Mouse (Mus musculus): ENCODE data around the gene Mapk11. TPM values are rescaled to one million over a fixed set of nuclear protein-coding genes. Genes with fewer than 3 reads are reported as not detected.

The Mapk11 gene
- polyA plus RNA-seq, 1 experiment from 2014 or later = 3.8 TPM

DNA sequence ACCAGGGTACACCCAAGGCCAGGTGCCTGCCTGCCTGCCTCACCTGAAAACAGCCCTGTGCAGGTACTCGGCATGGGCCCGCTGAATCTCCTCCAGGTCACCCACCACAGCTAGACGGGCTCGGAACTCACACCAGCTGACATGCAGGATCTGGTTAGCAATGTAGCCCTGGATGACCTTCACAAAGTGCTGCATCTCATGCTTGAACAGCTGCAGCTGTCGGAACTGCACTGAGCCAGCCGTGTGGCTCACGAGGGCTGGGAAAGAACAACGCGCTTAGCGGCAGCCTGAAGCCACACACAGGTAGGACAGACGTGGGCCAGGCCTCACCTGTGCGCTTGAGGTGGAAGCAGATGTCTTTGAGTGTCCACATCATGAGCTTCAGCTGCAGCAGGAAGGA, 48.6 kb downstream of the Mapk11 start:
- no peak for ATAC-seq (ENCODE audit: extremely low read depth, insufficient number of reproducible peaks, low FRiP score, low TSS enrichment)
- Histone ChIP-seq H3K27me3 (replicated peaks) (no peaks in the 10 kb centered on the region), H3K9me3 (no peaks in the 10 kb centered on the region), H3K27ac (replicated peaks) (no peak overlapping the region), H3K9ac (no peak overlapping the region), H3K4me2 (no peak overlapping the region), H3K4me3 (no peak overlapping the region), H3K4me1 (no peaks in the 10 kb centered on the region), H3K36me3 (peaks cover 100% of the 10 kb centered on the region)
- WGBS = 89% methylated on average over 12 of the region's 12 CpGs

DNA sequence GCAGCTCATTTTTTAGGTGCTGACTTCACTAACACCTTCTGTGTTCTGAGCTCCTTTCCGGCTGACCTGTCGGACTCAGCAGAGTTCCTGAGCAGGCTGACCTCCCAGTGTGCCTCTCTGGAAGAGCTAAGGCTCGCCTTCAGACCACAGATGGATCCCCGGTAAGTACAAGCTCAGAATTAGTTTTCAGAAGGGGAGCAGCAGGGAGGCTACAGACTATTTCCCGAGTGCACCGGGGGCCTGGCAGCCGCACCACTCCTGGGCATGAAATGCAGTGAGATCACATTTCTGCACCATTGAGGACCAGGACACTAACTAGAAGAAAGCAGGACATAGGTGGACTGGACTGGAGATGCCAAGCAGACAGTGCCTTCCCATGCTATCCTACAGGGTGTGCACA, 50.8 kb downstream of the Mapk11 start:
- Histone ChIP-seq H3K9me3 (no peaks in the 10 kb centered on the region), H3K27ac (replicated peaks) (no peak overlapping the region), H3K4me3 (no peak overlapping the region), H3K27me3 (replicated peaks) (no peaks in the 10 kb centered on the region), H3K4me1 (no peaks in the 10 kb centered on the region), H3K4me2 (no peak overlapping the region), H3K9ac (no peak overlapping the region), H3K36me3 (peaks cover 100% of the 10 kb centered on the region)
- WGBS = 89% methylated on average over 7 of the region's 7 CpGs
- no peak for ATAC-seq (ENCODE audit: extremely low read depth, insufficient number of reproducible peaks, low FRiP score, low TSS enrichment)

DNA sequence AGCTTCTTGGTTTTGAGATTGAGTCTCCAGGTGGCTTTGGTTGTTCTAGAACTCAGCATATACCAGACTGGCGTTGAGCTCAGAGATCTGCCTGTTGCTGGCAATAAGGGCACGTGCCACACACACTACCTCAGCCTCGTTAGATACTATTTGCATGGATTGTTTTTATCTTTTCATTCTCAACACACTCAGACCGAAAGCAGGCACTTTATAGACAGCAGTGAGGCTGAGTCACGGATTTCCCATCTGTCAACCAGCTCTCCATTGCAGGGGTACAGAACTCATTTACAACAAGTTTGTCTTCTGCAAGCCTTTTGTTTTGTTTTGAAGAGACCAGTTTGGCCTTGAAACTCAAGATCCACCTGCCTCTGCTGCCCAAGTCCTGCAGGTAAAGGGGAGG, 52.0 kb downstream of the Mapk11 start:
- Histone ChIP-seq H3K4me2 (no peak overlapping the region), H3K27ac (replicated peaks) (no peak overlapping the region), H3K4me3 (no peak overlapping the region), H3K9me3 (no peaks in the 10 kb centered on the region), H3K36me3 (peaks cover 100% of the 10 kb centered on the region), H3K9ac (no peak overlapping the region), H3K4me1 (no peaks in the 10 kb centered on the region), H3K27me3 (replicated peaks) (no peaks in the 10 kb centered on the region)
- no peak for ATAC-seq (ENCODE audit: extremely low read depth, insufficient number of reproducible peaks, low FRiP score, low TSS enrichment)
- WGBS = 87% methylated on average over 5 of the region's 5 CpGs

Small RNA genes within 50 kb of the gene (microRNA-seq; reads per million reads assigned to microRNA genes)
- gene Mir6958 (1.2 reads per million), gene Mir7118 (0.61 reads per million)

Other genes with a start within 250 kb of the Mapk11 start
- not detected in 2 replicates for gene Ttll8, start 195.2 kb downstream of the Mapk11 start, polyA plus RNA-seq (2015; fragmentation: Nextera tagmentation; extraction: Ambion mirVana)
- 0.05 TPM in 1 of 2 replicates, not detected in the other for gene Mlc1, start 170.6 kb downstream of the Mapk11 start, polyA plus RNA-seq (2015; fragmentation: Nextera tagmentation; extraction: Ambion mirVana)
- 62.8 and 67.4 TPM in 2 replicates for gene Mov10l1, start 166.7 kb downstream of the Mapk11 start, polyA plus RNA-seq (2015; fragmentation: Nextera tagmentation; extraction: Ambion mirVana)
- 1.6 and 2.1 TPM in 2 replicates for gene Panx2, start 89.9 kb downstream of the Mapk11 start, polyA plus RNA-seq (2015; fragmentation: Nextera tagmentation; extraction: Ambion mirVana)
- 52.4 and 52.7 TPM in 2 replicates for gene Trabd, start 74.5 kb downstream of the Mapk11 start, polyA plus RNA-seq (2015; fragmentation: Nextera tagmentation; extraction: Ambion mirVana)
- gene Selenoo, start 60.5 kb downstream of the Mapk11 start, polyA plus RNA-seq (2015; fragmentation: Nextera tagmentation; extraction: Ambion mirVana) = 10.8 and 11.6 TPM in 2 replicates
- 8.9 and 10.7 TPM in 2 replicates for gene Tubgcp6, start 26.5 kb downstream of the Mapk11 start, polyA plus RNA-seq (2015; fragmentation: Nextera tagmentation; extraction: Ambion mirVana)
- gene Hdac10, start 20.9 kb downstream of the Mapk11 start, polyA plus RNA-seq (2015; fragmentation: Nextera tagmentation; extraction: Ambion mirVana) = 14.0 and 15.0 TPM in 2 replicates
- gene Mapk12, start 8.9 kb downstream of the Mapk11 start, polyA plus RNA-seq (2015; fragmentation: Nextera tagmentation; extraction: Ambion mirVana) = 19.0 and 20.4 TPM in 2 replicates
- 84.6 and 99.0 TPM in 2 replicates for gene Plxnb2, start 31.2 kb upstream of the Mapk11 start, polyA plus RNA-seq (2015; fragmentation: Nextera tagmentation; extraction: Ambion mirVana)
- 17.4 and 17.9 TPM in 2 replicates for gene Dennd6b, start 46.9 kb upstream of the Mapk11 start, polyA plus RNA-seq (2015; fragmentation: Nextera tagmentation; extraction: Ambion mirVana)
- gene Ppp6r2, start 61.9 kb upstream of the Mapk11 start, polyA plus RNA-seq (2015; fragmentation: Nextera tagmentation; extraction: Ambion mirVana) = 20.5 and 20.8 TPM in 2 replicates
- 34.3 and 38.3 TPM in 2 replicates for gene Sbf1, start 165.7 kb upstream of the Mapk11 start, polyA plus RNA-seq (2015; fragmentation: Nextera tagmentation; extraction: Ambion mirVana)
- gene Adm2, start 173.1 kb upstream of the Mapk11 start, polyA plus RNA-seq (2015; fragmentation: Nextera tagmentation; extraction: Ambion mirVana) = 0.66 and 0.85 TPM in 2 replicates
- 0.34 TPM in 1 of 2 replicates, not detected in the other for gene Miox, start 184.8 kb upstream of the Mapk11 start, polyA plus RNA-seq (2015; fragmentation: Nextera tagmentation; extraction: Ambion mirVana)
- gene Lmf2, start 206.0 kb upstream of the Mapk11 start, polyA plus RNA-seq (2015; fragmentation: Nextera tagmentation; extraction: Ambion mirVana) = 43.8 and 46.2 TPM in 2 replicates
- 94.1 and 109 TPM in 2 replicates for gene Ncaph2, start 206.1 kb upstream of the Mapk11 start, polyA plus RNA-seq (2015; fragmentation: Nextera tagmentation; extraction: Ambion mirVana)
- gene Sco2, start 224.2 kb upstream of the Mapk11 start, polyA plus RNA-seq (2015; fragmentation: Nextera tagmentation; extraction: Ambion mirVana) = 7.1 and 7.2 TPM in 2 replicates
- 0.99 and 1.0 TPM in 2 replicates for gene Tymp, start 227.4 kb upstream of the Mapk11 start, polyA plus RNA-seq (2015; fragmentation: Nextera tagmentation; extraction: Ambion mirVana)
- 0.28 and 0.76 TPM in 2 replicates for gene Odf3b, start 229.7 kb upstream of the Mapk11 start, polyA plus RNA-seq (2015; fragmentation: Nextera tagmentation; extraction: Ambion mirVana)
- gene Klhdc7b, start 235.3 kb upstream of the Mapk11 start, polyA plus RNA-seq (2015; fragmentation: Nextera tagmentation; extraction: Ambion mirVana) = 0.04 TPM in 1 of 2 replicates, not detected in the other

Measured in heart, embryonic 13.5 days (tissue).